Mouse (Mus musculus): ENCODE measurements around the gene Faim2. TPM values are rescaled to one million over a fixed set of nuclear protein-coding genes. Genes with fewer than 3 reads are reported as not detected.

Gene Faim2
- total RNA-seq, 1 experiment: 0.89 TPM

- H3K4me3 ChIP-seq (ENCODE audit: insufficient read depth in 1 of 2, low read depth in 1 of 2, low read length in 2 of 2, poor library complexity in 1 of 2, severe bottlenecking in 1 of 2): no peak overlapping the region
- in situ Hi-C loops (cut with MboI; ENCODE audit: low sequenced_read_pairs in 2 of 2, unreplicated experiment in 2 of 2): no loop called here
- TF ChIP-seq ZNF384 (IDR thresholded peaks at IDR 0.05; ENCODE audit: low read depth, low read length): no peak
- no peak for TF ChIP-seq HCFC1 (IDR thresholded peaks at IDR 0.05; ENCODE audit: borderline replicate concordance, insufficient read depth, low read length)
- TF ChIP-seq CHD2 (IDR thresholded peaks at IDR 0.05; ENCODE audit: low read depth, low read length): no peak
- DNase-seq (ENCODE audit: low read depth, low spot score): no peak
- no peak overlapping the region for H3K27ac ChIP-seq (ENCODE audit: insufficient read depth, low read depth, low read length, poor library complexity, severe bottlenecking)
- no peaks in the 10 kb centered on the region for H3K36me3 ChIP-seq (ENCODE audit: control insufficient read depth, insufficient read depth, low read length, poor library complexity, severe bottlenecking)
- H3K9ac ChIP-seq (ENCODE audit: insufficient read depth, low read depth, low read length, poor library complexity, severe bottlenecking): no peak overlapping the region
- H3K9me3 ChIP-seq (ENCODE audit: control insufficient read depth, insufficient read depth, low read depth, low read length): no peaks in the 10 kb centered on the region
- H3K4me1 ChIP-seq (ENCODE audit: control insufficient read depth in 2 of 2, insufficient read depth in 2 of 2, low read length in 2 of 2, poor library complexity in 1 of 2): peaks cover 4 to 17% of the 10 kb centered on the region in 2 experiments; a peak in 2 of 4 replicates
Observed at GRCm38 (mm10) chr15:99560246-99560645, 32.3 kb upstream of the Faim2 start.

GRCm38 (mm10) chr15:99558947-99559346, 31.0 kb upstream of the Faim2 start:
- Histone ChIP-seq H3K9ac (ENCODE audit: insufficient read depth, low read depth, low read length, poor library complexity, severe bottlenecking) (no peak overlapping the region), H3K4me3 (ENCODE audit: insufficient read depth in 1 of 2, low read depth in 1 of 2, low read length in 2 of 2, poor library complexity in 1 of 2, severe bottlenecking in 1 of 2) (no peak overlapping the region), H3K9me3 (ENCODE audit: control insufficient read depth, insufficient read depth, low read depth, low read length) (no peaks in the 10 kb centered on the region), H3K4me1 (ENCODE audit: control insufficient read depth in 2 of 2, insufficient read depth in 2 of 2, low read length in 2 of 2, poor library complexity in 1 of 2) (peaks cover 4 to 9% of the 10 kb centered on the region in 2 experiments; a peak in 2 of 4 replicates), H3K36me3 (ENCODE audit: control insufficient read depth, insufficient read depth, low read length, poor library complexity, severe bottlenecking) (no peaks in the 10 kb centered on the region), H3K27ac (ENCODE audit: insufficient read depth, low read depth, low read length, poor library complexity, severe bottlenecking) (no peak overlapping the region)
- TF ChIP-seq ZC3H11A (IDR thresholded peaks at IDR 0.05; ENCODE audit: borderline replicate concordance, low read depth, low read length) (no peak), CHD2 (IDR thresholded peaks at IDR 0.05; ENCODE audit: low read depth, low read length) (no peak), HCFC1 (IDR thresholded peaks at IDR 0.05; ENCODE audit: borderline replicate concordance, insufficient read depth, low read length) (no peak), MAFK (IDR thresholded peaks at IDR 0.05; ENCODE audit: insufficient read depth, low read depth, low read length) (no peak), ZNF384 (IDR thresholded peaks at IDR 0.05; ENCODE audit: low read depth, low read length) (no peak)
- no peak for DNase-seq (ENCODE audit: low read depth, low spot score)
- in situ Hi-C loops (cut with MboI; ENCODE audit: low sequenced_read_pairs in 2 of 2, unreplicated experiment in 2 of 2): no loop called here

- in situ Hi-C loops (cut with MboI; ENCODE audit: low sequenced_read_pairs in 2 of 2, unreplicated experiment in 2 of 2): no loop called here
- no peaks in the 10 kb centered on the region for H3K9me3 ChIP-seq (ENCODE audit: control insufficient read depth, insufficient read depth, low read depth, low read length)
- H3K4me1 ChIP-seq (ENCODE audit: control insufficient read depth in 2 of 2, insufficient read depth in 2 of 2, low read length in 2 of 2, poor library complexity in 1 of 2): peaks cover 2 to 12% of the 10 kb centered on the region in 2 experiments; a peak in 3 of 4 replicates
- no peak overlapping the region for H3K9ac ChIP-seq (ENCODE audit: insufficient read depth, low read depth, low read length, poor library complexity, severe bottlenecking)
- no peak overlapping the region for H3K4me3 ChIP-seq (ENCODE audit: insufficient read depth in 1 of 2, low read depth in 1 of 2, low read length in 2 of 2, poor library complexity in 1 of 2, severe bottlenecking in 1 of 2)
- no peaks in the 10 kb centered on the region for H3K36me3 ChIP-seq (ENCODE audit: control insufficient read depth, insufficient read depth, low read length, poor library complexity, severe bottlenecking)
- DNase-seq (ENCODE audit: low read depth, low spot score): no peak
- TF ChIP-seq MAFK (IDR thresholded peaks at IDR 0.05; ENCODE audit: insufficient read depth, low read depth, low read length) (no peak), ZC3H11A (IDR thresholded peaks at IDR 0.05; ENCODE audit: borderline replicate concordance, low read depth, low read length) (no peak), HCFC1 (IDR thresholded peaks at IDR 0.05; ENCODE audit: borderline replicate concordance, insufficient read depth, low read length) (no peak), CHD2 (IDR thresholded peaks at IDR 0.05; ENCODE audit: low read depth, low read length) (no peak), ZNF384 (IDR thresholded peaks at IDR 0.05; ENCODE audit: low read depth, low read length) (no peak)
- no peak overlapping the region for H3K27ac ChIP-seq (ENCODE audit: insufficient read depth, low read depth, low read length, poor library complexity, severe bottlenecking)
Observed at GRCm38 (mm10) chr15:99553767-99554166, 25.8 kb upstream of the Faim2 start.

GRCm38 (mm10) chr15:99549901-99550300, 21.9 kb upstream of the Faim2 start:
- in situ Hi-C loops (cut with MboI; ENCODE audit: low sequenced_read_pairs in 2 of 2, unreplicated experiment in 2 of 2): no loop called here

GRCm38 (mm10) chr15:99547732-99548131, 19.8 kb upstream of the Faim2 start:
- no peaks in the 10 kb centered on the region for H3K9me3 ChIP-seq (ENCODE audit: control insufficient read depth, insufficient read depth, low read depth, low read length)
- no peak overlapping the region for H3K27ac ChIP-seq (ENCODE audit: insufficient read depth, low read depth, low read length, poor library complexity, severe bottlenecking)
- DNase-seq (ENCODE audit: low read depth, low spot score): no peak
- in situ Hi-C loops (cut with MboI; ENCODE audit: low sequenced_read_pairs in 2 of 2, unreplicated experiment in 2 of 2): no loop called here
- TF ChIP-seq MAFK (IDR thresholded peaks at IDR 0.05; ENCODE audit: insufficient read depth, low read depth, low read length) (no peak), ZC3H11A (IDR thresholded peaks at IDR 0.05; ENCODE audit: borderline replicate concordance, low read depth, low read length) (no peak), ZNF384 (IDR thresholded peaks at IDR 0.05; ENCODE audit: low read depth, low read length) (no peak), HCFC1 (IDR thresholded peaks at IDR 0.05; ENCODE audit: borderline replicate concordance, insufficient read depth, low read length) (no peak), CHD2 (IDR thresholded peaks at IDR 0.05; ENCODE audit: low read depth, low read length) (no peak)
- no peak overlapping the region for H3K9ac ChIP-seq (ENCODE audit: insufficient read depth, low read depth, low read length, poor library complexity, severe bottlenecking)
- H3K4me3 ChIP-seq (ENCODE audit: insufficient read depth in 1 of 2, low read depth in 1 of 2, low read length in 2 of 2, poor library complexity in 1 of 2, severe bottlenecking in 1 of 2): no peak overlapping the region
- H3K4me1 ChIP-seq (ENCODE audit: control insufficient read depth in 2 of 2, insufficient read depth in 2 of 2, low read length in 2 of 2, poor library complexity in 1 of 2): peaks cover 2 to 15% of the 10 kb centered on the region in 2 experiments; a peak in 3 of 4 replicates
- H3K36me3 ChIP-seq (ENCODE audit: control insufficient read depth, insufficient read depth, low read length, poor library complexity, severe bottlenecking): no peaks in the 10 kb centered on the region

More at GRCm38 (mm10) chr15:99549901-99550300, 21.9 kb upstream of the Faim2 start:
- TF ChIP-seq MAFK (IDR thresholded peaks at IDR 0.05; ENCODE audit: insufficient read depth, low read depth, low read length): no peak
- TF ChIP-seq ZNF384 (IDR thresholded peaks at IDR 0.05; ENCODE audit: low read depth, low read length): no peak
- TF ChIP-seq CHD2 (IDR thresholded peaks at IDR 0.05; ENCODE audit: low read depth, low read length): no peak
- TF ChIP-seq ZC3H11A (IDR thresholded peaks at IDR 0.05; ENCODE audit: borderline replicate concordance, low read depth, low read length): no peak
- TF ChIP-seq HCFC1 (IDR thresholded peaks at IDR 0.05; ENCODE audit: borderline replicate concordance, insufficient read depth, low read length): no peak
- Histone ChIP-seq H3K9ac (ENCODE audit: insufficient read depth, low read depth, low read length, poor library complexity, severe bottlenecking) (no peak overlapping the region), H3K27ac (ENCODE audit: insufficient read depth, low read depth, low read length, poor library complexity, severe bottlenecking) (no peak overlapping the region), H3K4me3 (ENCODE audit: insufficient read depth in 1 of 2, low read depth in 1 of 2, low read length in 2 of 2, poor library complexity in 1 of 2, severe bottlenecking in 1 of 2) (no peak overlapping the region), H3K4me1 (ENCODE audit: control insufficient read depth in 2 of 2, insufficient read depth in 2 of 2, low read length in 2 of 2, poor library complexity in 1 of 2) (peaks cover 2 to 12% of the 10 kb centered on the region in 2 experiments; a peak in 3 of 4 replicates), H3K9me3 (ENCODE audit: control insufficient read depth, insufficient read depth, low read depth, low read length) (no peaks in the 10 kb centered on the region), H3K36me3 (ENCODE audit: control insufficient read depth, insufficient read depth, low read length, poor library complexity, severe bottlenecking) (no peaks in the 10 kb centered on the region)
- DNase-seq (ENCODE audit: low read depth, low spot score): peak; percentile 69
